Mouse (Mus musculus): ENCODE data around the gene Bhlha9. TPM values are rescaled to one million over a fixed set of nuclear protein-coding genes. Genes with fewer than 3 reads are reported as not detected.

The Bhlha9 gene
- total and polyA plus RNA-seq, 3 experiments, result not detected

DNA sequence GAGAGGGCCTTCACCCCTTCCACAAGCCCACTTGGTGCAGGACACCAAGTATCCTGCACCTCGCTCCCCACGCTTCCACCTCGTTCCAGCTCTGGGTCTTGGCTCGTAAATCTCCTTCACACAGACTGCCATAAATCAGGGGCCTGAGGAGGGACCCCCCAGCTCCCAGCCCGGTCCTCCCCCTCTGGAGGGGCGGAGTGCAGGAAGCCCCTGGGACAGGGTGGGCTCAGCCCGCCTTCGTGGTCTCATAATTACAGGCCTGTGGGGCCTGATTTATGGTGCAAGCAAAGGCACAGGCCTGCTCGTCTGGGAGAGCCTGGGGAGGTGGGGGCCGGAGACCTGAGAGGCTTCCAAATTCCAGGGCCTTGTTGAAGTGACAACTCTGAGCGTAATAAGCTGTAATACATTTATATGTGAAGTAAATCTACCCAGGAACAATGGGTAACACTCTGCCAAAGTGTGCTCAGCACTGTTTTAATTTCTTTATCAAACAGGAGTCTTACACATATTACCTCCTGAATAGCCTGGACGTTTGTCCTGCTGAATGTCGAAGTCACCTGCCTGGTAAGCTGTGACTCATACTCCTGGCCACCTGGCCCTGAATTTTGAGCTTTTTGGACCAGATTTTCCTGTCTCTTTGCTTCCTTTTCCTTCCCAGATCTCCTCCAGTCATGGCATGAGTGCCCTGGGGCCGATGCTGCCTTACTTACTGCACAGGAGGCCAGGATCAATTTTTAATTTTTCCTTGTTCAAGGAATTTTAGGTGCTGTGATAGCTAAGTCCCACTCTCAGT is 12.9 kb upstream of the Bhlha9 start:
- Histone ChIP-seq H3K9me3 (replicated peaks; ENCODE audit: insufficient read depth, low read length) (no peaks in the 10 kb centered on the region), H3K9ac (ENCODE audit: control insufficient read depth, low read depth, low read length, poor library complexity, severe bottlenecking) (no peak overlapping the region), H3K4me1 (ENCODE audit: control insufficient read depth in 1 of 2, insufficient read depth in 2 of 2, low read length in 2 of 2) (no peaks in the 10 kb centered on the region), H3K27me3 (ENCODE audit: control insufficient read depth in 1 of 2, insufficient read depth in 2 of 2, low read length in 2 of 2) (peaks cover 7 to 11% of the 10 kb centered on the region in 2 experiments), H3K4me3 (ENCODE audit: control insufficient read depth in 1 of 2, insufficient read depth in 1 of 2, low read depth in 2 of 2, low read length in 2 of 2) (no peak overlapping the region), H3K27ac (ENCODE audit: control insufficient read depth, low read depth, low read length) (no peak overlapping the region), H3K36me3 (ENCODE audit: control insufficient read depth in 1 of 2, insufficient read depth in 2 of 2, low read length in 2 of 2) (no peaks in the 10 kb centered on the region), H3K79me2 (ENCODE audit: control insufficient read depth, insufficient read depth, low read length, poor library complexity) (no peaks in the 10 kb centered on the region)
- DNase-seq (ENCODE audit: low read depth, low spot score), result no peak
- TF ChIP-seq JUND (IDR thresholded peaks at IDR 0.05; ENCODE audit: low read depth, low read length) (no peak), MXI1 (IDR thresholded peaks at IDR 0.05; ENCODE audit: low read depth, low read length) (no peak), TCF12 (IDR thresholded peaks at IDR 0.05; ENCODE audit: low read depth, low read length) (no peak), E2F4 (IDR thresholded peaks at IDR 0.05; ENCODE audit: borderline replicate concordance, low read depth, low read length) (no peak), MAX (IDR thresholded peaks at IDR 0.05; ENCODE audit: low read length) (no peak), USF2 (IDR thresholded peaks at IDR 0.05; ENCODE audit: borderline replicate concordance in 1 of 2, insufficient read depth in 1 of 2, low read depth in 1 of 2, low read length in 2 of 2) (no peak), RCOR1 (IDR thresholded peaks at IDR 0.05; ENCODE audit: low read depth, low read length) (no peak), SIN3A (IDR thresholded peaks at IDR 0.05; ENCODE audit: low read length) (no peak), ETS1 (IDR thresholded peaks at IDR 0.05; ENCODE audit: low read depth, low read length) (no peak), ZMIZ1 (IDR thresholded peaks at IDR 0.05; ENCODE audit: low read depth, low read length) (no peak), ZKSCAN1 (IDR thresholded peaks at IDR 0.05; ENCODE audit: low read depth, low read length) (no peak), TAL1 (IDR thresholded peaks at IDR 0.05; ENCODE audit: low read length) (no peak), HCFC1 (IDR thresholded peaks at IDR 0.05; ENCODE audit: low read depth, low read length) (no peak), NRF1 (IDR thresholded peaks at IDR 0.05; ENCODE audit: insufficient read depth, low read depth, low read length, poor library complexity, severe bottlenecking) (no peak), MAFK (IDR thresholded peaks at IDR 0.05; ENCODE audit: borderline replicate concordance, low read depth, low read length) (no peak), MYB (IDR thresholded peaks at IDR 0.05; ENCODE audit: low read depth, low read length) (no peak)

DNA sequence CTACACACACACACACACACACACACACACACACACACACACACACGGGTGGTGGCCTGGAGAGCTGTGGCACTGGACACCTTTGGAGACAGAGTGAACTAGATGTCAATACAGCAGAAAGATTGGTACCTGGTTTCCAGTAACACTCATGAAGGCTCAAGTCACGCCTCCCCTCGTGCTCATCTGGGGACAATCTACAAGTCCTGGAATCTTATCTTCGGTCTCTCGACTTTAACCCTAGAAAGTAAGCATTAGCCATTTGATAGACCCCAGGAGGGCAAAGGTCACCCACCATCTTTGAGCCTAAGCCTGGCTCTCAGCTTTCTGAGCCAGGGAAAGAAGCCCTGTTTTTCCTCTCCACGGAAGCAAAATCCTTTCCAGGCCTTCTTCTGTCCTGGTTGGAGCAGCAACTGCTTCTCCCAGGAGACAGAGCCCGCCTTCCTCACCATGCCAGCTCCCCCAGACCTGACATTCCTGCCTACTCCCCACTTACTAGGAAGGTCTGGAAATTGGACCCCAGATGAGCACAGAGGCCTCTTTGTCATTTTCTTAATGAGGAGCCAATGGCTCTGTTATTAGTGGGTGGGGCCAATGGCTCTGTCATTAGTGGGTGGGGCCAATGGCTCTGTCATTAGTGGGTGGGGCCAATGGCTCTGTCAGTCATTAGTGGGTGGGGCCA is 10.3 kb upstream of the Bhlha9 start:
- H3K4me1 ChIP-seq (ENCODE audit: control insufficient read depth in 1 of 2, insufficient read depth in 2 of 2, low read length in 2 of 2), result no peaks in the 10 kb centered on the region
- H3K36me3 ChIP-seq (ENCODE audit: control insufficient read depth in 1 of 2, insufficient read depth in 2 of 2, low read length in 2 of 2), result no peaks in the 10 kb centered on the region
- H3K27ac ChIP-seq (ENCODE audit: control insufficient read depth, low read depth, low read length), result no peak overlapping the region
- H3K4me3 ChIP-seq (ENCODE audit: control insufficient read depth in 1 of 2, insufficient read depth in 1 of 2, low read depth in 2 of 2, low read length in 2 of 2), result no peak overlapping the region
- no peaks in the 10 kb centered on the region for H3K9me3 ChIP-seq (replicated peaks; ENCODE audit: insufficient read depth, low read length)
- H3K27me3 ChIP-seq (ENCODE audit: control insufficient read depth in 1 of 2, insufficient read depth in 2 of 2, low read length in 2 of 2), result peaks cover 4 to 9% of the 10 kb centered on the region in 2 experiments
- H3K79me2 ChIP-seq (ENCODE audit: control insufficient read depth, insufficient read depth, low read length, poor library complexity), result no peaks in the 10 kb centered on the region
- TF ChIP-seq UBTF (IDR thresholded peaks at IDR 0.05; ENCODE audit: borderline replicate concordance, insufficient read depth, low read depth, low read length), result no peak
- TF ChIP-seq NELFE (IDR thresholded peaks at IDR 0.05; ENCODE audit: low read depth, low read length), result no peak
- no peak for TF ChIP-seq BHLHE40 (IDR thresholded peaks at IDR 0.05; ENCODE audit: borderline replicate concordance, low read depth, low read length)
- TF ChIP-seq MEF2A (IDR thresholded peaks at IDR 0.05; ENCODE audit: extremely low read depth, insufficient replicate concordance, low read depth, low read length, poor library complexity, severe bottlenecking), result no peak
- H3K9ac ChIP-seq (ENCODE audit: control insufficient read depth, low read depth, low read length, poor library complexity, severe bottlenecking), result no peak overlapping the region
- no peak for DNase-seq (ENCODE audit: low read depth, low spot score)

Data from MEL (cell line).